Mouse (Mus musculus) embryonic facial prominence, embryonic 11.5 days (tissue): Measurements from ENCODE around the gene Exoc7. TPM values are rescaled to one million over a fixed set of nuclear protein-coding genes. Genes with fewer than 3 reads are reported as not detected.
A peak's percentile ranks its signal among the peaks of the same experiment; 100 is the strongest.

Source experiments
- ATAC-seq: fragments of 200-750 bp; cut with Nextera tagmentation; replicated peaks from 2 replicates; pipeline ENCODE4 v1.8.0; 2017; ENCODE audit warnings: low read depth; ENCODE audit not compliant: insufficient number of reproducible peaks, low FRiP score, low TSS enrichment
- DNase-seq: peaks from one replicate; pipeline ENCODE4 v3.0.0-alpha.2; 2015; ENCODE audit warnings: low spot score
- H3K27ac ChIP-seq: fragments of 300-500 bp; sonication (generic); replicated peaks from 2 replicates; pipeline ENCODE4 v1.5.1; 2014; ENCODE audit warnings: mild to moderate bottlenecking, low read depth, low read length, control low read depth
- H3K27me3 ChIP-seq: fragments of 300-500 bp; sonication (generic); 2 replicates; pipeline ENCODE4 v1.6.1; 2014; ENCODE audit warnings: mild to moderate bottlenecking, low read length, moderate library complexity, mixed read lengths; ENCODE audit not compliant: control insufficient read depth, insufficient read depth
- H3K36me3 ChIP-seq: fragments of 300-500 bp; sonication (generic); replicated peaks from 2 replicates; pipeline ENCODE4 v1.6.1; 2014; ENCODE audit warnings: low read depth, mild to moderate bottlenecking, low read length, moderate library complexity, mixed read lengths; ENCODE audit not compliant: control insufficient read depth, insufficient read depth
- H3K4me1 ChIP-seq: fragments of 300-500 bp; sonication (generic); 2 replicates; pipeline ENCODE4 v1.6.1; 2014; ENCODE audit warnings: low read length, mixed read lengths; ENCODE audit not compliant: control insufficient read depth, insufficient read depth
- H3K4me2 ChIP-seq: fragments of 300-500 bp; sonication (generic); 2 replicates; pipeline ENCODE4 v1.6.1; 2014; ENCODE audit warnings: low read depth, mild to moderate bottlenecking, control low read depth, low read length, moderate library complexity
- H3K4me3 ChIP-seq: fragments of 300-500 bp; sonication (generic); 2 replicates; pipeline ENCODE4 v1.5.1; 2014; ENCODE audit warnings: low read depth, low read length, control low read depth
- H3K9ac ChIP-seq: fragments of 300-500 bp; sonication (generic); replicated peaks from 2 replicates; pipeline ENCODE4 v1.6.1; 2014; ENCODE audit warnings: mild to moderate bottlenecking, control low read depth, low read length
- H3K9me3 ChIP-seq: fragments of 300-500 bp; sonication (generic); replicated peaks from 2 replicates; pipeline ENCODE4 v1.6.1; 2016; ENCODE audit warnings: mild to moderate bottlenecking, low read length, inconsistent platforms, mixed read lengths; ENCODE audit not compliant: control insufficient read depth
- WGBS: fragments of 180-500 bp; shearing (Covaris S2); extraction: QIAGEN DNeasy Blood & Tissue Kit; methylation state at CpG from one replicate; pipeline ENCODE4 v1.1.7; 2014; 5-methylcytosine and 5-hydroxymethylcytosine counted together
- polyA plus RNA-seq: library from polyadenylated mRNA; unstranded; fragments of >200 nt; fragmentation: Nextera tagmentation; extraction: Ambion mirVana; gene quantifications from 2 replicates; pipeline ENCODE4 v1.2.1, GENCODE M21; 2014

Gene Exoc7
- polyA plus RNA-seq, result 64.1 and 64.2 TPM in 2 replicates

DNA sequence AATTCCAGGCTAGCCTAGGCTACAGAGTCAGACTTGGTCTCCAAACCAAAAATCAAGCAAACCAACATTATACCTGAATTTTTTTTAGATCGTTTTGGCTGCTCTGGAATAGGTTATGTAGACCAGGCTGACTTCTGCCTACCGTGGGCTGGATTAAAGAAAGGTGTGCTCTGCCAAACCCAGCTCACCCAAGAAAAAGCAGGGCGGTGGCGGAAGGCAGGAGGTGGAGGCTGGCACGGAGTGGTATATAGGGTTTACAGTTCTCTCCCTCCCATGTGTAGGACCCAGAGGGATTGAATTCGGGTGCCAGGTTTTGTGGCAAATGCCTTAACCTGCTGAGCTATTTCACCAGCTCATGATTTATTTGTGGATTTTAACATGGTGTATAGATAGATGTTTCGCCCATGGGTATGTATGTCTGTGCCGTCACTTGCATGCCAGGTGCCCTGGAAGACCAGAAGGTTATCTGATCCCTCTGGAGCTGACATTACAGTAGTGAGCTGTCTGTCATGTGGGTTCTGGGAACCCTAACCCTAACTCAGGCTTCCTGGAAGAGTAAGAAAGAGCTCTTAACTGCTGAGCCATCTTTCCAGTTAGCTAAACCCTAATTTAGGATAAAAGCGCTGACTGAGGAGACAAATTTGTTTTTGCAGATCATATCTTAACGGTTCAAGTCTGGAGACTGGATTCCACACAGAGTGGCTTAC lies at the start of gene Exoc7:
Exoc7 (minus strand) TSS at position 215 of the 707 bp plus-strand sequence.
- Histone ChIP-seq H3K36me3 (peaks cover 7% of the 10 kb centered on the region), H3K4me2 (peak within 1 kb of the TSS; percentile 70), H3K4me3 (peak within 1 kb of the TSS; percentile 80), H3K27ac (no peak within 1 kb of the TSS), H3K9ac (peak within 1 kb of the TSS; percentile 72), H3K27me3 (no peaks in the 10 kb centered on the region), H3K9me3 (no peaks in the 10 kb centered on the region), H3K4me1 (no peaks in the 10 kb centered on the region)
- DNase-seq, result no peak
- WGBS, result 80% methylated on average over 10 of the region's 10 CpGs
- peak; percentile 39; the same call in 1 of the 2 replicates for ATAC-seq

DNA sequence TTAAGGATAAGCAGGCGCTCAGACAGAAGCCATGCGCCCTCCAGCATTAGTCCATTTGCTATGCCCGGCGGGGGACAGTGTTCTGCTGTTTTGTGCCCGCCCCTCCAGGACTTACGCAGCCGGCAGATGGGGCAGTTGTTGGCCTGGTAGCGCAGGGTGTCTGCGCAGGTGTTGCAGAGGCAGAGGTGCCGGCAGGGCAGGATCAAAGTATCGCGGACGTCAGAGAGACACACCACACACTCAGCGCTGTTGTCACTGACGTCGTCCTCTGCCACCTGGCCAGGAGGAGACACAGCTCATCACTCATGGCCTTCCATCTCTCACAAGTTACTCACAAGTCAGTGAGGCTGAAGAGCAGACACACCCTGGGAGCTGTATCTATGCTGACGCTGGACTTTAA lies 47.5 kb upstream of the Exoc7 start:
- no peaks in the 10 kb centered on the region for H3K9me3 ChIP-seq
- 29% methylated on average over 17 of the region's 17 CpGs for WGBS
- H3K4me1 ChIP-seq, result no peaks in the 10 kb centered on the region
- no peak overlapping the region for H3K9ac ChIP-seq
- H3K27ac ChIP-seq, result no peak overlapping the region
- H3K4me2 ChIP-seq, result no peak overlapping the region
- H3K36me3 ChIP-seq, result no peaks in the 10 kb centered on the region; the same call in 1 of the 2 replicates
- DNase-seq (no peak), ATAC-seq (no peak)
- no peak overlapping the region for H3K4me3 ChIP-seq
- no peaks in the 10 kb centered on the region for H3K27me3 ChIP-seq

DNA sequence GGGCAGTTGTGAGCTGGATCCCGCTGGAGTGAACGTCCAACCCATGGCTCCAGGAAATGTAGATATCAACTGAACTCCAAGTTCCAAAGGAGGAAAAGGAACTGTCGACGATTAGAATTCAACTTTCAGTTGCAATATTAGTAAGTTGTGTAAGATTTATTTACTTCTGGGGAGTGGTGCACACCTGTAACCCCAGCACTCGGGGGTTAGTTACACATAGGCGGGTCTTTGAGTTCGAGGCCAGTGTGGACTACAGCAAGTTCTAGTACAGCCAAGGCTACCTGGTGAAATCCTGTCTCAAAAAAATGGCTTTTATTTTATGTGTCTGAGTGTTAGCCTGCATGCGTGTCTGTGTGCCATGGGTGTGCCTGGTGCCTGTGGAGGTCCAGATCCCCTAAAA lies 46.5 kb upstream of the Exoc7 start:
- H3K9ac ChIP-seq, result no peak overlapping the region
- no peaks in the 10 kb centered on the region for H3K27me3 ChIP-seq
- no peaks in the 10 kb centered on the region for H3K4me1 ChIP-seq
- 91% methylated on average over 8 of the region's 8 CpGs for WGBS
- no peak overlapping the region for H3K4me2 ChIP-seq
- no peak overlapping the region for H3K27ac ChIP-seq
- DNase-seq, result no peak
- no peak for ATAC-seq
- H3K4me3 ChIP-seq, result no peak overlapping the region
- H3K36me3 ChIP-seq, result no peaks in the 10 kb centered on the region; the same call in 1 of the 2 replicates
- H3K9me3 ChIP-seq, result no peaks in the 10 kb centered on the region

DNA sequence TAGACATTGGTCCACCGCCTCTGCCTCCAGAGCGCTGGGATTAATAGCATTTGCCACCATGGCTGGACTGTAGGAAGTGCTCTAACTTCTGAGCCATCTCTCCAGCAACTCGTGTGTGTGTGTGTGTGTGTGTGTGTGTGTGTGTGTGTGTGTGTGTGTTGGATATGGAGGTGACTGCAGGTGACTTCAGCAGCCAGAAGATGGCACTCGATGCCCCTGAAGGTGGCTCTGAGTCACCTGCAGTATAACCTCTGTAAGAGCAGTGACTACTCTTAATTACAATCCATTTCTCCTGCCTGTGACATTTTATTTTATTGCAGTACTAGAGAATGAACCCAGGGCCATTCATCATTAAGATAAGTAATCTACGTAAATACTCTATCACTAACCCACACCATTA lies 44.3 kb upstream of the Exoc7 start:
- Histone ChIP-seq H3K9ac (no peak overlapping the region), H3K36me3 (no peaks in the 10 kb centered on the region; the same call in 1 of the 2 replicates), H3K9me3 (no peaks in the 10 kb centered on the region), H3K4me3 (no peak overlapping the region), H3K27me3 (no peaks in the 10 kb centered on the region), H3K27ac (no peak overlapping the region), H3K4me2 (no peak overlapping the region), H3K4me1 (no peaks in the 10 kb centered on the region)
- ATAC-seq, result no peak
- WGBS, result 85% methylated on average over 5 of the region's 5 CpGs
- DNase-seq, result no peak

DNA sequence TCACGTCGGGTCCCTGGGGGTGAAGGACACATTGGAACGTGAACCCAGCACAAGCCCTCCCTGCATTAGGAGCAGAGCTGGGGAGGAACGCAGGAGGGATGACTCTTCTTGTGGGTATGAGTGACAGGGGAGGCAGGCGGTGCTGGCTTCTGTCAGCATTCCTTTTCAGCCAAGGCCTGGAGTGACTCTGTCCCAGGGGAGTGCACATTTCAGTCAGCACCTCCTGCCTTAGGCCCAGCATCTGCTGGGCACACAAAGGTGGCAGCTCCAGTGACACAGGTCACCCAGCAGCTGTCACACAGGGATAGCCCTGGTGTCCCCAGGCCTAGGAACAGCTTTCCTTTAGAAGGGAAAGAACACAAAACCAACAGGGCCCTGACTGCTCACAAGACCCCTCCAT lies 40.9 kb upstream of the Exoc7 start:
- 64% methylated on average over 5 of the region's 5 CpGs for WGBS
- Histone ChIP-seq H3K9me3 (no peaks in the 10 kb centered on the region), H3K4me1 (no peaks in the 10 kb centered on the region), H3K27ac (no peak overlapping the region), H3K4me3 (no peak overlapping the region), H3K36me3 (no peaks in the 10 kb centered on the region; the same call in 1 of the 2 replicates), H3K4me2 (no peak overlapping the region), H3K27me3 (no peaks in the 10 kb centered on the region), H3K9ac (no peak overlapping the region; the same call in 1 of the 2 replicates)
- no peak for DNase-seq
- no peak for ATAC-seq

DNA sequence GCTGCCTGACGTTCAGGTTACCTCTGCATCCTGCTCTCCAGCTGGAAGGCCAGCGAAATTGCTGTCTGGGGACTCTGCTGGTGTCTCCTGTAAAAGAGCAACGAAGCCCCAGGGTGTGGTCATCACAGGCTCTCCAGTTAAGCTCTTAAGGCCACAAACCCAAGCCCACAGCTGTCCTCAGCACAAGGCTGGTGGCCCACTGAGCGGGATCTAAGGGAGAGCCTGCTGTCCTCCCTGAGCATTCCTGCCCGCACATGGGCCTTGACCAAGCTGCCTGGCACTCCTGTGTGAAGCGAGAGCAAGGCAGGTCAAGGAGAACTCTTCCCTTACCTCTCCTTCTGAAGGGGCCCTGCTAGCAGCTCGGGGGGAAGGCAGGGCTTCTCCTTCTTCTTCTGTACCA lies 40.0 kb upstream of the Exoc7 start:
- H3K36me3 ChIP-seq, result no peaks in the 10 kb centered on the region; the same call in 1 of the 2 replicates
- H3K4me2 ChIP-seq, result no peak overlapping the region
- no peaks in the 10 kb centered on the region for H3K4me1 ChIP-seq
- 76% methylated on average over 7 of the region's 7 CpGs for WGBS
- DNase-seq (no peak), ATAC-seq (no peak)
- H3K27me3 ChIP-seq, result no peaks in the 10 kb centered on the region
- H3K27ac ChIP-seq, result no peak overlapping the region
- H3K4me3 ChIP-seq, result no peak overlapping the region
- H3K9ac ChIP-seq, result no peak overlapping the region
- H3K9me3 ChIP-seq, result no peaks in the 10 kb centered on the region

DNA sequence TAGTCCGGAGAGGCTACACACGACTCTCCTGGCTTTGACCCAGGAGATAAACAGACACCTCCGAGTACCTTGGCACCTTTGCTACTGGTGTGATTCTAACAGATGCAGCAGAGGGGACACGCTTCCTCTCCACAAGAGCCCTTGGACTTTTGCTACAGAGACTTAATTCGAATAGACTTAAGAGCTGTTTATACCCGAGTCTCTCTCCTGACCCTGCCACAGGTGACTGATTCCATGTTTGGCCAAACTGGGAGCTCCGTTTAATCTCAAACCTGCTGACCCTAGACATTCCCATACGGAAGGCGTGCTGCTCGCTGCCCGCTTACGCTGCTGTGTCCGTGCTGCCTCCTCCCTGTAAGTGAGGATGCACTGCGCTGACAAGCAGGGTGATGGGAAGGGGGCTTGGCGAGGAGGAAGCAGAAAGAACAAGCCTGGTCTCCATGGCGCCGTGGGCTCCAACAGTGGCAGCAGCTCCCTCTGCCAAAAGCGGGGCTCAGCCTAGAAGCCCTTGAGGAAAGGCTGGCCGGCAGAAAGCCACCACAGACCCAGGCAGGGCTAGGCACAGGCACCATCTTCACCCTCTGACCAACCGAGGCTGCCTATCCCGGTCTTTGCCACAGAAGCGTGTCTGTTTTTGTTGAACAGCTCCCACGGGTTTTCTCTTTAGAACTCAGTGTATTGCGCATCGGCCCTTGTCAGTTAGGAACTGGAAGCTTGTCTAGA lies 35.2 kb upstream of the Exoc7 start:
- H3K4me2 ChIP-seq, result no peak overlapping the region
- no peaks in the 10 kb centered on the region; the same call in 1 of the 2 replicates for H3K36me3 ChIP-seq
- H3K27me3 ChIP-seq, result no peaks in the 10 kb centered on the region
- ATAC-seq, result no peak
- no peak overlapping the region for H3K4me3 ChIP-seq
- no peak overlapping the region for H3K9ac ChIP-seq
- H3K9me3 ChIP-seq, result no peaks in the 10 kb centered on the region
- no peak for DNase-seq
- no peaks in the 10 kb centered on the region for H3K4me1 ChIP-seq
- 75% methylated on average over 25 of the region's 25 CpGs for WGBS
- no peak overlapping the region for H3K27ac ChIP-seq

DNA sequence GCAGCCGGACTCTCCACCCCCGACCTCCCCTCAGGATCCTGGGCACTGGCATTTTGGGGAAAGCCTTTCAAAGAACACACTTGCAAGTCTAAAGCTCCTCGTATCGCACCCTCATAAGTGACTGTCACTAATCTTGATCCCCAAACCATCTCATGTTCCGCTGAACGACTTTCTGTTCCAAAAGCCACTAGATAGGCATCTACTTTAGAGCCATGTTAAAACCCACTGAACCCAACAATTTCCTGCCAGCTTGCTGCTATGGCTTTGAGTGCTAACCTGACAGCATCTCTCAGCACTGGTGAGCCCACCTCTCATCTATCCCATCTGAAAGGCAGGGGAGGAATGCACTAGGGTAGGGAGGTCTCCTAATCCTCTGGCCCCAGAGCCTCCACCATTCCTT lies 30.5 kb upstream of the Exoc7 start:
- Histone ChIP-seq H3K9me3 (no peaks in the 10 kb centered on the region), H3K27ac (no peak overlapping the region), H3K36me3 (no peaks in the 10 kb centered on the region), H3K27me3 (peaks cover 16% of the 10 kb centered on the region), H3K4me3 (no peak overlapping the region), H3K4me1 (no peaks in the 10 kb centered on the region; the same call in none of the 2 replicates), H3K4me2 (no peak overlapping the region), H3K9ac (no peak overlapping the region)
- ATAC-seq (no peak), DNase-seq (no peak)
- 81% methylated on average over 6 of the region's 6 CpGs for WGBS
